Mouse (Mus musculus) erythroblast, embryonic 14.5 days (primary cell): ENCODE measurements at regions not wholly inside any gene's neighbourhood (a gene's known extent, or its start where the extent isn't known, plus 50 kb on each side); places are given as distances from the start of the nearest gene placed in this dataset.

Source experiments
- GATA1 ChIP-seq: IDR thresholded peaks from 2 replicates; pipeline ENCODE4 v1.6.1; 2012; ENCODE audit warnings: low read length, inconsistent platforms, mixed read lengths
- TAL1 ChIP-seq: IDR thresholded peaks from 3 replicates; pipeline ENCODE4 v1.6.1; 2012; ENCODE audit warnings: low read length, inconsistent platforms, mixed read lengths

DNA sequence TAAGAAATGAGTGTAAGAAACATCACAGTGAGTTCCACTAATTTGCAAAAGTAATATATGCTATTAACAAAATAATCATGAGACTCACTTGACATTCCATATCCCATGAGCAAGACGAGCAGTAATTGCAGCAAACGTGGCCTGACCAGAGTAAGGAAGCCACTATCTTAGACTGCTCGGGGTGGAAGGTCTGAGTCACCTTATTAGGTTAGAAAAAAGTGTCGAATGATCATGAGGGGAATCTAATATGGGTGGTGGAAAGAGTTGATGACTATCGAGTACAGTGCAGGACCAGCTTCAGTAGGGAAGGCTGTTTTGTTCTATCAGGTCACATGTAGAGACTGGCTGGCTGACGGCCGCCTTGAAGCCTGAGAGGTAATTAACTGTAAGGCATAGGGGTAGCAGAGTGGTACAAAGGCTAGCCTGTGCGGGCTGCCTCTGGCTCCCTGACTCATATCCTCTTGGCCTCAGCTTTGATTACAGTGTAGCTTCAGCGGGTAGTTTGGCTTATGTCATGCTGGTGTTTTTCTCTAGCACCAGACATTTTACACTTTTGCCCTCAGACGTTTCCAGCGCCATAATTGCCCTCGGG is 167.9 kb upstream of the Cdkn2b start:
- TF ChIP-seq GATA1 (no peak), TAL1 (no peak)
